ENCODE assay signal across 8 mouse cellular contexts in the genomic region with DNA sequence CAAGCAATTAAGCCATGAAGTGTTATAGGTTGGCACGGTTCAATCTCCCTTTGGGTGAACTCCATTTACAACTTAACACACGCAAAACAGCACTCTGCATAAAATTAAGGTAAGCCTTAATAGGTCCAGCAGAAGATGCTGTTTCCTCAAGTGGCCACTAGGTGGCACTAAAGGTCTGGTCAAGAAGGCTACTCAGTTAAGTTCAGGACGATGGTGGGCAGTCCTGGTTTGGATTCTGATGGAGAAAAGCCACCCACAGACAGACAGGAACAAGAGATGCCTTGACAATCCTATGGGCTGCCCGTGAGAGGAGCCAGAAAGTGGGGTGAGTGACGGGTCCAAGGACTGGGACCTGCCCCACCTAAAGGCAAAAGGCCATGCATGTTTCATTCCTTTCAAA. TPM values are rescaled to one million over a fixed set of nuclear protein-coding genes. Genes with fewer than 3 reads are reported as not detected.
DNase-seq lines count a peak whose midpoint lies in the region; ATAC-seq and TF ChIP-seq lines count a peak whose summit lies in the region.

No protein-coding gene starts in this region.

- ATAC-seq in activated CD4-positive, CD25-positive, alpha-beta regulatory T cell, adult 4 months: peak; percentile 73
- peak; percentile 77 for ATAC-seq in midbrain, embryonic 14.5 days (ENCODE audit: low FRiP score, low TSS enrichment)

- no peak overlapping the region for H3K9ac ChIP-seq in midbrain, embryonic 14.5 days (replicated peaks; ENCODE audit: low read length)

- TF ChIP-seq CTCF in gastrocnemius, adult 2 months (IDR thresholded peaks at IDR 0.05): peak; percentile 94

- peak; percentile 73 to 86 for DNase-seq in cerebellum, postnatal 25 days
- peak; percentile 73 for DNase-seq in gastrocnemius, adult 2 months
- peak; percentile 81 for DNase-seq in hindlimb bud, embryonic 11.5 days (ENCODE audit: extremely low spot score, low read depth, low spot score)
- DNase-seq in left cerebral cortex, postnatal 25 days (ENCODE audit: low spot score in 2 of 2): peak; percentile 63 to 75
- DNase-seq in midbrain, embryonic 14.5 days: peak; percentile 93
- DNase-seq in spleen, adult 12 weeks (ENCODE audit: low spot score): peak; percentile 45
- DNase-seq in c-Kit-positive CD71-positive TER-119-positive erythroid progenitor cells, embryonic 14.5 days (ENCODE audit: low spot score): no peak

- H3K27me3 ChIP-seq in midbrain, embryonic 14.5 days (ENCODE audit: control insufficient read depth, insufficient read depth, low read length): no peaks in the 10 kb centered on the region

- no peak overlapping the region for H3K4me2 ChIP-seq in midbrain, embryonic 14.5 days (ENCODE audit: low read length)

- intact Hi-C loops in gastrocnemius, adult 2 months (cut with DNase I): loop anchor here (5.0 kb wide), 2 partner anchors 46 to 134 kb away; no protein-coding TSS in a partner anchor
- intact Hi-C loops in left cerebral cortex, postnatal 25 days (cut with DNase I): no loop called here

- no peaks in the 10 kb centered on the region for H3K4me1 ChIP-seq in midbrain, embryonic 14.5 days (ENCODE audit: control insufficient read depth, insufficient read depth, low read length)

- H3K27ac ChIP-seq in gastrocnemius, adult 2 months: no peak overlapping the region
- no peak overlapping the region for H3K27ac ChIP-seq in midbrain, embryonic 14.5 days (replicated peaks; ENCODE audit: low read depth, low read length)

- H3K4me3 ChIP-seq in gastrocnemius, adult 2 months: no peak overlapping the region
- H3K4me3 ChIP-seq in midbrain, embryonic 14.5 days (replicated peaks; ENCODE audit: low read depth, low read length): no peak overlapping the region

- 3% methylated on average over 5 of the region's 5 CpGs for WGBS in midbrain, embryonic 14.5 days

- H3K9me3 ChIP-seq in midbrain, embryonic 14.5 days (ENCODE audit: control insufficient read depth, low read length): no peaks in the 10 kb centered on the region

- H3K36me3 ChIP-seq in midbrain, embryonic 14.5 days (ENCODE audit: control insufficient read depth, insufficient read depth, low read length): no peaks in the 10 kb centered on the region

RNA-seq across cellular contexts. Expression of gene Dnmt3l, which starts 13.6 kb away (rescaled TPM):
- polyA plus RNA-seq in activated CD4-positive, CD25-positive, alpha-beta regulatory T cell, adult 4 months (2017; shearing (Covaris generic)): not detected
- not detected for total RNA-seq in gastrocnemius, adult 2 months (2021)
- not detected for total RNA-seq in left cerebral cortex, postnatal 25 days (2021)
- not detected in 2 replicates for polyA plus RNA-seq in midbrain, embryonic 14.5 days (2014; fragmentation: Nextera tagmentation; extraction: Ambion mirVana)

RNA-seq across cellular contexts. Expression of gene Aire, which starts 15.3 kb away (rescaled TPM):
- polyA plus RNA-seq in activated CD4-positive, CD25-positive, alpha-beta regulatory T cell, adult 4 months (2017; shearing (Covaris generic)): under 1 TPM in 1 of 2 experiments, not detected in 1; 0.44 TPM
- total RNA-seq in gastrocnemius, adult 2 months (2021): not detected
- not detected for total RNA-seq in left cerebral cortex, postnatal 25 days (2021)
- polyA plus RNA-seq in midbrain, embryonic 14.5 days (2014; fragmentation: Nextera tagmentation; extraction: Ambion mirVana): 0.09 TPM in 1 of 2 replicates, not detected in the other

RNA-seq across cellular contexts. Expression of gene Pfkl, which starts 18.2 kb away (rescaled TPM):
- polyA plus RNA-seq in activated CD4-positive, CD25-positive, alpha-beta regulatory T cell, adult 4 months (2017; shearing (Covaris generic)): 10 to 100 TPM; 40.4 to 82.9 TPM
- total RNA-seq in gastrocnemius, adult 2 months (2021): 1 to 10 TPM; 6.0 to 6.5 TPM
- 100 to 1,000 TPM; 145 to 149 TPM for total RNA-seq in left cerebral cortex, postnatal 25 days (2021)
- polyA plus RNA-seq in midbrain, embryonic 14.5 days (2014; fragmentation: Nextera tagmentation; extraction: Ambion mirVana): 88.0 and 97.8 TPM in 2 replicates

RNA-seq across cellular contexts. Expression of gene Icosl, which starts 41.0 kb away (rescaled TPM):
- 1 to 10 TPM; 5.5 to 9.3 TPM for polyA plus RNA-seq in activated CD4-positive, CD25-positive, alpha-beta regulatory T cell, adult 4 months (2017; shearing (Covaris generic))
- 1 to 10 TPM; 1.3 to 1.8 TPM for total RNA-seq in gastrocnemius, adult 2 months (2021)
- total RNA-seq in left cerebral cortex, postnatal 25 days (2021): 1 to 10 TPM; 1.6 to 1.9 TPM
- 0.50 and 0.71 TPM in 2 replicates for polyA plus RNA-seq in midbrain, embryonic 14.5 days (2014; fragmentation: Nextera tagmentation; extraction: Ambion mirVana)

RNA-seq across cellular contexts. Expression of gene 1810043G02Rik, which starts 49.8 kb away (rescaled TPM):
- polyA plus RNA-seq in activated CD4-positive, CD25-positive, alpha-beta regulatory T cell, adult 4 months (2017; shearing (Covaris generic)): 10 to 100 TPM in 1 of 2 experiments, 1 to 10 TPM in 1; 7.1 to 11.1 TPM
- total RNA-seq in gastrocnemius, adult 2 months (2021): 1 to 10 TPM; 3.8 to 4.3 TPM
- total RNA-seq in left cerebral cortex, postnatal 25 days (2021): 10 to 100 TPM; 30.3 to 34.7 TPM
- polyA plus RNA-seq in midbrain, embryonic 14.5 days (2014; fragmentation: Nextera tagmentation; extraction: Ambion mirVana): 41.0 and 45.3 TPM in 2 replicates

Comparison
In these comparisons a context has a peak if more than half of its experiments do, and no peak if none do; other contexts are left out.
1. RNA of gene Pfkl, which starts 18.2 kb away (total RNA-seq): 145 to 149 TPM in left cerebral cortex, postnatal 25 days; 6.0 to 6.5 TPM in gastrocnemius, adult 2 months; every median in the first group is over 10 times any median in the second.